Mouse (Mus musculus): Measurements from ENCODE around the gene Magi3.

DNA sequence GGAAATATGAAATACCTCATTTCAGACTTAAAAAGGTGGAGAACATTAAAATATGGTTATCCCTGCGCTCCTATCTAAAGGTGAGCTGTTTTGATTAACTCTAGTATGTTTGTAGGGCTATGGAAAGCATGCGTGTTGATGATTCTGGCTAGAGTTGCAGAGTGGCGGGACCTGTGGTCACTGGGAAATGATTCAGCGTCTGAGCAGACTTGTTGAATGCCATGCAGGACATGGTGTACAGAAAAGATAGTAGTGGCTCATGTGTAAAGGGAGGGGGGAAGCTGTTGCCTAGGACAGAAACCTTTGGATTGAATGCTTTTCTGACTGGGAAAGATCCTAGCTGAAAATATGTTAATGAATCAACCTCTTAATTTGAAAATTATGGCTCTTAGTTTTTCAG lies 221.4 kb downstream of the Magi3 start:
- no peak for TF ChIP-seq CTCF (conservative IDR thresholded peaks at IDR 0.05; ENCODE audit: low read length)
- no peak for TF ChIP-seq POU5F1 (IDR thresholded peaks at IDR 0.05; ENCODE audit: borderline replicate concordance, low read length)
